Mouse (Mus musculus): ENCODE results near the gene Cstf3.

Cstf3 gene

GRCm38 (mm10) chr2:104604718-104605117, 14.4 kb downstream of the Cstf3 start:
- no peak for DNase-seq (ENCODE audit: low spot score)

DNA sequence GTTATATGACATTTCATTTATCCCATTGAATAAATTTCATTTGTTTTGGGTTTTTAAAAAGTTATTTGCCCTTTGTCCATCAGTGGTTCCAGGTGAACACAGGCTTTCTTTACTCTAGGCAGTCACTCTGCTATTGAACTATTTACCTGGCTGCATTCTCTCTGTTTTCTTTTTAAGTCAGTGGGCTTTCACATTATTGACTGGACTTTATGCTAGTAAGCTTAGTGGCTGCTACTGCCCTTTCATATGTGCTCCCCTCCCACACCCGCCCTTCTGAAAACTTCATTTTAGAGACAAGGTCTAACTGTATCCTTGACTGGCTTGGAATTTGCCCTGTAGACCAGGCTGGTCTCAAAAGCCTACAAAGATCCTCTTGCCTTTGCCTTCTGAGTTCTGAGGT, 15.2 kb downstream of the Cstf3 start:
- no peak for DNase-seq (ENCODE audit: low spot score)

- DNase-seq (ENCODE audit: low spot score), result no peak
These were observed 24.5 kb downstream of the Cstf3 start for GRCm38 (mm10) chr2:104614786-104615185.

GRCm38 (mm10) chr2:104615985-104616711, 25.8 kb downstream of the Cstf3 start:
- DNase-seq (ENCODE audit: low spot score), result no peak

- DNase-seq (ENCODE audit: low spot score), result no peak
These were observed 68.3 kb downstream of the Cstf3 start for GRCm38 (mm10) chr2:104658659-104659058.

- DNase-seq (ENCODE audit: low spot score), result no peak
These were observed 73.2 kb downstream of the Cstf3 start for GRCm38 (mm10) chr2:104663372-104664100.

DNA sequence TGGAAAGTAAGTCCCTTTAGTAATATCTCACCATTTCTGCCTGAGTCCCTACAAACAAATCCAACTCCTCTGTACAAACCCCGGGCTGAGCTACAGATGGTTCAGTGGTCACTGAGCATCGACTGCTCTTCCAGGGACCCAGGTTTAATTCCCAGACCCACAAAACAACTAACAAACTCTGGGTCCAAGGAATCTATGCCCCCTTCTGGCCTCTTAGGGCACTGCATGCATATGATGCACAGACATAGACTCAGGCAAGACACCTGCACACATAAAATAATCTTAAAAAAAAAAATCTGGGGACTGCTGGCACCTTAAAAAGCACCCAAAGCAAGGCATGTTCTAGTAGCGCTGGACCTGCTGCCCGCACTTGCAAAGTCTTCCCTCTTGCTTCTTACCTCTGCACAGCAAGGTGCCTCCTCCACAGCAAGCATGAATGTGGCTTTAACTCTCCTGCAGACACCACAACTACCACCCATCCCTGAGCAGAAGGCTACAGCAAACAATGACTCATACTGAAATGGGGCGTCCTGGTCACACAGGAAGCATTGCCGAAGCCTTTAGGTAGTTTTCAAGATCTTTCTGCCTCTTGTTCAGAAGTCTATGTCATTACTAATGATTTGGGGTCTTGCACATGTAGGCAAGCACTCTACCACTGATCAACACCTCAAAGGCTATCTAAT, 78.9 kb downstream of the Cstf3 start:
- no peak for DNase-seq (ENCODE audit: low spot score)

GRCm38 (mm10) chr2:104671724-104672123, 81.4 kb downstream of the Cstf3 start:
- DNase-seq (ENCODE audit: low spot score), result no peak

- DNase-seq (ENCODE audit: low spot score), result no peak
These were observed 87.0 kb downstream of the Cstf3 start for GRCm38 (mm10) chr2:104677326-104677725.

DNA sequence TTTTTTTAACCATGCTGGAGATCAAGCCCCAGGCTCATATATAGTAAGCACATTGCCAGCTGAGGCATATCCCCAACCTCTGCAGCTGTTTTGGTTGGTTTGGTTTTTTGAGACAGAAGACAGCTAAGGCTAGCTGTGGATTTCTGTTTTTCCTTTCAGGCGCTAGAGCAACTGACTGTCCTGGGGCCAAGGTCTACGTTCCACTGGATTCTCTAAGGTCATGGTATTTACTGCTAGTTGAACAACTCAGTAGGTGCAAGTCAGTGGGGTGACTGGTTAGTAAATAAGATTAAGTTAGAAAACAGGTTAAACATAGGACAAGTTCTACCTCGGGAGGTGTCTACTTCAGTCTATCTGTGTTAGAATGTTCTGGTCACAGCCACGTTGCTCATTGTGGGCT, 94.4 kb downstream of the Cstf3 start:
- DNase-seq (ENCODE audit: low spot score), result no peak

DNA sequence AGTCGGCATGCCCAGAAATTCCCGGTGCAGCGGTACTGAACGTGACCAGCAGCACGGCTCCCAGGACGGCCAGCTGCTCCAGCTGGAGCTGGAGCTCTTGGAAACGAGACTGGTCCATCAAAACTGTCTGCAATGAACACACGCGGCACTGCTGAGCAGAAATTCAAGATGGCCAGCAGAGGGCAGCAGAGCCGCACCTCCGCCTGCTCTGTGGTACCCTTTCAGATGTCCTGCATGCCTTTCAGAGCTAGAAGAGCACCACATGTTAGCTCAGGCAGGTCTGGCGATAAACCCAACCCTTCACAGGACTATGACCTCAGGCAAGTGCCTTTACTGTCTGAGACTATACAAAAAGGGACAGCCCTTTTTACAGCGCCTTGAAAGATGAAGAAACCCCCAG, 95.1 kb downstream of the Cstf3 start:
- DNase-seq (ENCODE audit: low spot score), result peak; percentile 87

- no peak for DNase-seq (ENCODE audit: low spot score)
These were observed 96.9 kb downstream of the Cstf3 start for GRCm38 (mm10) chr2:104687261-104687660.

GRCm38 (mm10) chr2:104688321-104688720, 98.0 kb downstream of the Cstf3 start:
- no peak for DNase-seq (ENCODE audit: low spot score)

- no peak for DNase-seq (ENCODE audit: low spot score)
These were observed 98.4 kb downstream of the Cstf3 start for GRCm38 (mm10) chr2:104688724-104689123.

DNA sequence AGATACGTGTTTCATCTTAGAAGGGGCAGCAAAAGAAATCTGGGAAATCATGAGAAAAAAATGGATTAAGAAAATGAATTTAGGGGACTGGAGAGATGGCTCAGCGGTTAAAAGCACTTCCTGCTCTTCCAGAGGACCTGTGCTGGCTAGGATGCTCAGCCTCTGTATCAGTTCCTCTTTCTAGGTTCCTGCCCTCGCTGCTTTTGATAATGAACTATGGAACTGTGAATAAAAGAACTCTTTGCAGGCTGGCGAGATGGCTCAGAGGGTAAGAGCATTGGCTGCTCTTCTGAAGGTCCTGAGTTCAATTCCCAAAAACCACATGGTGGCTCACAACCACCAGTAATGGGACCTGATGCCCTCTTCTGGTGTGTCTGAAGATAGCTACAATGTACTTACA, 100.4 kb downstream of the Cstf3 start:
- no peak for DNase-seq (ENCODE audit: low spot score)

DNA sequence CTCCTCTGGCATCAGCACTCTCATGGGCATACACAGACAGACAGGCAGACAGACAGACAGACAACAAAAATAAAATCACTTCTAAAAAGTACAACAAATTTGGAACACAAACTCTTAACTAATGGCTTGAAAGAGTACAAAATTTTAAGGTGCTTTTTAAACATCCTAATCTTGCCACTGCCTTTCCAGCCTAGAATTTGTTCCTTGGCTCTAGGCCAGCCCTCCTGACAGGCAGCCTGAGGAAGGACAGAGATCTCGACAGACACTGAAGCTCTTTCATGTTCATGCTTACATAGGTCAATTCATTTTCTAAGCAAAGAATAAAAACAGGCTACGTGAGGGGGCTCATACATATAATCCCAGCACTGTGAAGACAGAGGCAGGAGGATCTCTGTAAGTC, 102.2 kb downstream of the Cstf3 start:
- DNase-seq (ENCODE audit: low spot score), result no peak

DNA sequence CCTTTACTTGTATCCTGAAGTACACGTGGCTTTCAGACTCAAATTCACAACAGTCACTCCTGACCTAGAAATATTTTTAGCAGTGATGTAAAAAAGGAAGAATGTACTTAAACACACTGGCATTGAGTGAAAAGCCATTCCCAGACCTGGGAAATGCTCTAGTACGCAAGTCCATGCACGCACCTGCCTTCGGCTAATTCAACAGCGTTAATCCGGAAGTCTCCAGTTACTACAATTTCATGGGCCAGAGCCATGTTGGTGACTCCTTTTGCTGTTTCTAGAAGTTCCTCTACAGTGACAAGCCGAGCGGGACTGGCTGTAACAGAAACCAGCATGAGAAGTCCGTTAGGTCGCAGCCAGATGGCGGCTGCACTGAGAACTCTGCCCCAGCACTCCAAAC, 109.3 kb downstream of the Cstf3 start:
- DNase-seq (ENCODE audit: low spot score), result no peak

- DNase-seq (ENCODE audit: low spot score), result no peak
These were observed 112.8 kb downstream of the Cstf3 start for GRCm38 (mm10) chr2:104703158-104703557.

GRCm38 (mm10) chr2:104704355-104704754, 114.0 kb downstream of the Cstf3 start:
- no peak for DNase-seq (ENCODE audit: low spot score)

DNA sequence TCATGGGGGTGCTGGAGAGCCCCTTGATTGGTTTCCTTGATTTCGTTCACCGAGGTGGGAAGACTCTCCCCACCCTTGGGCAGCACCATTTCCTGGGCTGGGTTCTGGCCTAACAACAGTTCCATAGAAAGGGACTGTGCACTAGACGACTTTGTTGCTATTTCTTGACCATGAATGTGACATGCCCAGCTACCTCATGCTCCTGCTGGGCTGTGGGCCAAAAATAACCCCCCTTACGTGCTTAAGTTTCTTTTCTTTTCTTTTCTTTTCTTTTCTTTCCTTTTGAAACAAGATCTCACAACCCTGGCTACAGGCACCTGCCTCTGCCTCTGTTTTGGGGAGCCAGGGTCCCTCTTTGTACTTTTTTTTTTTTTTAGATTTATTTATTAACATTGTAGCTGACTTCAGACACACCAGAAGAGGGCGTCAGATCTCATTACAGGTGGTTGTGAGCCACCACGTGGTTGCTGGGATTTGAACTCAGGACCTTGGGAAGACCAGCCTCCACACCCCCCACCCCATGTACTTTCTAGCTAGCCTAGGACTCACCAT, 119.5 kb downstream of the Cstf3 start:
- peak; percentile 53 for DNase-seq (ENCODE audit: low spot score)

- no peak for DNase-seq (ENCODE audit: low spot score)
These were observed 120.5 kb downstream of the Cstf3 start for GRCm38 (mm10) chr2:104710670-104711370.

Measured in testis, postnatal 10 days (tissue).